Mouse (Mus musculus) neural tube, embryonic 11.5 days (tissue): ENCODE results near the gene Fanci. TPM values are rescaled to one million over a fixed set of nuclear protein-coding genes. Genes with fewer than 3 reads are reported as not detected.

ENCODE experiments used
- ATAC-seq: fragments of 200-750 bp; cut with Nextera tagmentation; 2 replicates; pipeline ENCODE4 v1.8.0; 2017; ENCODE audit warnings: moderate number of reproducible peaks, mild to moderate bottlenecking, moderate TSS enrichment, moderate library complexity; ENCODE audit not compliant: insufficient read depth, low FRiP score, low TSS enrichment
- DNase-seq: peaks from one replicate; pipeline ENCODE4 v3.0.0-alpha.2; 2015; ENCODE audit warnings: low spot score
- H3K27ac ChIP-seq: fragments of 300-500 bp; sonication (generic); 2 replicates; pipeline ENCODE4 v1.5.1; 2014; ENCODE audit warnings: low read depth, mild to moderate bottlenecking, low read length
- H3K27me3 ChIP-seq: fragments of 300-500 bp; sonication (generic); 2 replicates; pipeline ENCODE4 v1.6.1; 2014; ENCODE audit warnings: mild to moderate bottlenecking, low read length, mixed read lengths; ENCODE audit not compliant: control insufficient read depth, insufficient read depth
- H3K36me3 ChIP-seq: fragments of 300-500 bp; sonication (generic); 2 replicates; pipeline ENCODE4 v1.6.1; 2014; ENCODE audit warnings: mild to moderate bottlenecking, low read length, moderate library complexity, mixed read lengths; ENCODE audit not compliant: control insufficient read depth, insufficient read depth
- H3K4me1 ChIP-seq: fragments of 300-500 bp; sonication (generic); 2 replicates; pipeline ENCODE4 v1.6.1; 2014; ENCODE audit warnings: low read length, mixed read lengths; ENCODE audit not compliant: control insufficient read depth, insufficient read depth
- H3K4me2 ChIP-seq: fragments of 300-500 bp; sonication (generic); 2 replicates; pipeline ENCODE4 v1.6.1; 2014; ENCODE audit warnings: low read depth, mild to moderate bottlenecking, moderate library complexity
- H3K4me3 ChIP-seq: fragments of 300-500 bp; sonication (generic); 2 replicates; pipeline ENCODE4 v1.5.1; 2014; ENCODE audit warnings: low read depth, low read length
- H3K9ac ChIP-seq: fragments of 300-500 bp; sonication (generic); 2 replicates; pipeline ENCODE4 v1.6.1; 2014; ENCODE audit warnings: mild to moderate bottlenecking, low read length
- H3K9me3 ChIP-seq: fragments of 300-500 bp; sonication (generic); 2 replicates; pipeline ENCODE4 v1.6.1; 2016; ENCODE audit warnings: low read length; ENCODE audit not compliant: control insufficient read depth
- WGBS: fragments of 180-500 bp; shearing (Covaris S2); extraction: QIAGEN DNeasy Blood & Tissue Kit; methylation state at CpG from one replicate; pipeline ENCODE4 v1.1.7; 2014; 5-methylcytosine and 5-hydroxymethylcytosine counted together
- polyA plus RNA-seq: library from polyadenylated mRNA; unstranded; fragments of >200 nt; fragmentation: Nextera tagmentation; extraction: Ambion mirVana; gene quantifications from 2 replicates; pipeline ENCODE4 v1.2.1, GENCODE M21; 2014

Gene Fanci
- polyA plus RNA-seq, 1 experiment from 2014 or later, result 16.5 TPM

DNA sequence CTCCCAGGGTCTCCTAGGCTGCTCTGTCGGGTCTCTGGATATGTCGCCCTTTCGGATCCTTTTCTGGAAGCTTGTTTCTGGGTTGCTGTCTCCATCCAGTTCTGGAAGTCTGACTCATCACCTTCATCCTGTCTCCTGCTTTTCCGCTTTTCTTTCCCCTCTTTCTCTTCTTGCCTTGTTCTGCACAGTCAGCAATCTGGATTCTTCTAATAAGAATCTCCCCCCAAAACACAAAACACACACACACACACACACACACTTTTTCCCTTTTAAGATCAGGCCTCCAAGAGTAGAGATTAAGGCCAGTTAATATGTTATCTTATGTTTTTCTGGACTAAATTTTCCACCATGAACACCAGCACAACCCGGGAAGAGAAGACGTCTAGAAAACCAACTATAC is 106.6 kb downstream of the Fanci start:
- peak overlapping the region; percentile 59 for H3K9ac ChIP-seq
- peak overlapping the region; percentile 94 for H3K4me2 ChIP-seq

GRCm38 (mm10) chr7:79498965-79499595 is 107.4 kb downstream of the Fanci start:
- Histone ChIP-seq H3K9ac (peak overlapping the region; percentile 99), H3K4me1 (peaks cover 12% of the 10 kb centered on the region), H3K27me3 (peaks cover 67% of the 10 kb centered on the region), H3K4me3 (peak overlapping the region; percentile 84), H3K36me3 (0 out of 2 replicates have a peak, but pooled peaks cover 2% of the 10 kb centered on the region), H3K4me2 (peak overlapping the region; percentile 94), H3K9me3 (no peaks in the 10 kb centered on the region), H3K27ac (peak overlapping the region; percentile 99)
- DNase-seq (peak; percentile 90), ATAC-seq (peak; percentile 40)
- 0% methylated on average over 35 of the region's 35 CpGs for WGBS

More for the DNA sequence above, 106.6 kb downstream of the Fanci start:
- Histone ChIP-seq H3K27me3 (peaks cover 61% of the 10 kb centered on the region), H3K36me3 (0 out of 2 replicates have a peak, but pooled peaks cover 2% of the 10 kb centered on the region), H3K4me3 (peak overlapping the region; percentile 84; the same call in 1 of the 2 replicates), H3K9me3 (no peaks in the 10 kb centered on the region), H3K4me1 (peaks cover 12% of the 10 kb centered on the region), H3K27ac (peak overlapping the region; percentile 94)
- DNase-seq (no peak), ATAC-seq (no peak)
- WGBS, result 3% methylated on average over 6 of the region's 6 CpGs

Other genes starting within 250 kb of the Fanci start
- 81.6 and 85.2 TPM in 2 replicates for gene Mfge8, start 242.9 kb upstream of the Fanci start, polyA plus RNA-seq
- gene Abhd2, start 118.7 kb upstream of the Fanci start, polyA plus RNA-seq, result 14.0 and 14.3 TPM in 2 replicates
- 0.50 and 1.1 TPM in 2 replicates for gene Rlbp1, start 4.9 kb upstream of the Fanci start, polyA plus RNA-seq
- gene Polg, start 74.4 kb downstream of the Fanci start, polyA plus RNA-seq, result 36.9 and 45.1 TPM in 2 replicates
- gene Rhcg, start 225.7 kb downstream of the Fanci start, polyA plus RNA-seq, result 0.97 and 1.8 TPM in 2 replicates